Mouse (Mus musculus) heart, postnatal 10 days (tissue): ENCODE measurements around the gene Lrig2. TPM values are rescaled to one million over a fixed set of nuclear protein-coding genes. Genes with fewer than 3 reads are reported as not detected.
A peak's percentile ranks its signal among the peaks of the same experiment; 100 is the strongest.

Experiments used
- DNase-seq, 2 experiments: peaks; one replicate each; pipeline ENCODE4 v3.0.0; 2021
- intact Hi-C: fragments of 180-260 bp; cut with DNase I; formaldehyde crosslinking; loops from one replicate; pipeline ENCODE4 v1.15.1; 2025
- total RNA-seq, 2 experiments: library from RNA; stranded (reverse); gene quantifications; 2 replicates each; pipeline ENCODE4 v1.2.3; 2021

Gene Lrig2
- 10 to 100 TPM; 14.2 TPM for total RNA-seq

DNA sequence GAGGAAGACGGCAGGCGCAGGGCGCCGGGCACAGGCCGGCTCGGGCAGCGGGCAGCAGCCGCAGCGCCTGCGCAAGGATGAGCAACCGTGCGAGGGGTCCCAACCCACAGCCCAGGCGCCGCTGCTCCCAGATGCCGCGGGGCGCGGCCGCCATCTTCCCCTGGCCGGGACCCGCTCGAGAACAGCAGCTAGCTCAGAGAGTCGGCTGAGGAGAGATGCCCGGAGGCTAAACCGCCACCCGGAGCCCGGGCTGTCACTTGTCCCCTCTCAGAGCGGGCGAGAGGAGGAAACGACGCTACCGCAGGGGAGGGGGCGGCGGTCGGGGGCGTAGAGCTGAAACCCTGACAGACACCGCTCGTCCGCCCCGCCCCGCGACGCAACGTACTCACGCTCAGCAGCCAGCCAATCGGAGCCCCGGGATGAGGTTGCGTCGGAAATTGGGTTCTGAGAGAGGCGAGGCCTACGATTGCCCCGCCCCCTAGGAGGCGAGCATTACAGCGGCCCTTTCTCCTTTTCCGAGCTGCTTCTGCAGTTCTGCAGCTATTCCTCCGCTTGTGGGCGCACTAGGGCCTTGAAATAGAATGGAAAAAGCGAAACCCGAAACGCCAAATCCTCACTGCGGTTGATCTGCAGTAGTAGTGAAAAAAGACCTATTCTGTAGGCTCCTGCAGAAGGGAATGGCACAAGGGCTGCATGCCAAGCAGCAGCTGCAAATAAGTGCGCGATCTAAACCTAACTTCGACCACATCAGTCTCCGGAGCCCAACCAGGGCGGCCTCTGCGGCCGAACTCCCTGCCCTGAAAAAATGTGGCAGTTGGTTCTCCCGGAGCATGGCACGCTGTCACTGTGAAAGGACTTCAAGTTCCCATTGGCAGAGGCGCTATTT, at the start of gene Lrig2:
Lrig2 (minus strand) TSS at position 381 of the 886 bp plus-strand sequence.
- peak; percentile 99 for DNase-seq
- intact Hi-C loops = loop anchor here (1.0 to 2.0 kb wide), 2 partner anchors 163 to 172 kb away; no protein-coding TSS in a partner anchor

DNA sequence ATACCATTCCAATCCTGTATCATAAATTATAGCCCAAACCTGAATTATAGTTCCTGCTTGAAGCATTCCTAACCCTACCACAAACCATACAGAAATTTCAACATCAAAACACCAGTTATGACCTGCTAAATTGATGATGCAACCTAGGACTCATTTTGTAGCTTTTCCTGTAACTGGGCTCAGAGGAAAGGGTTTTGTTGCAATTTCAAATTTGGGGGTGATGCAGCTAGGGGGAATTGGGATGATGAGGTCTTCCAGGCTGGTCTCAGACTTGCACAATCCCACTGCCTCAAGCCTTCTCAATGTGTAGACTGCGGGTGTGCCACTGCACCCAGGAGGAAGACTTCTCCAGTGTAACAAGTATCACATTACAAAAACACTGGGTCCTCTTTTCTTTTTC, 44.9 kb upstream of the Lrig2 start:
- intact Hi-C loops = no loop called here
- DNase-seq = no peak

- no peak for DNase-seq
- intact Hi-C loops = no loop called here
Observed at GRCm38 (mm10) chr3:104550594-104550993, 38.9 kb upstream of the Lrig2 start.

- intact Hi-C loops = no loop called here
- no peak for DNase-seq
Observed at GRCm38 (mm10) chr3:104548367-104549087, 36.8 kb upstream of the Lrig2 start.

DNA sequence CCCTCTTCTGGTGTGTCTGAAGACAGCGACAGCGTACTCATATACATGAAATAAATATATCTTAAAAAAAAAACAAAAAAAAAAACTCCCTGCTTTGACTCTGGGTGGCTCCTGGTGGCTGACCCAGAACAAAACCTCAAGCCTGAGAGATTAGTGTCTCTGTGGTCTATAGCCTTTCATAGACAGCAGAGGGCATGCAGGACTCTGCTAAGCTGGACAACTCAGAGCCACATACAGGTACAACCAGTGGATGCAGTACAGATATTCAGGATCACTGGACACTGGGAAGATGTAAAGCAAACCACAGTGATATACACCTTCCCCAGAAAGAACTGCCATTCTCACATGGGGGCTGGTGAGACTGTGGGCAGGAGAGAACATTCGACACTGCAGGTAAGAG, 32.1 kb upstream of the Lrig2 start:
- DNase-seq = peak; percentile 22 to 36
- intact Hi-C loops = loop anchor here (5.0 kb wide), 1 partner anchor 53 kb away; no protein-coding TSS in a partner anchor

DNA sequence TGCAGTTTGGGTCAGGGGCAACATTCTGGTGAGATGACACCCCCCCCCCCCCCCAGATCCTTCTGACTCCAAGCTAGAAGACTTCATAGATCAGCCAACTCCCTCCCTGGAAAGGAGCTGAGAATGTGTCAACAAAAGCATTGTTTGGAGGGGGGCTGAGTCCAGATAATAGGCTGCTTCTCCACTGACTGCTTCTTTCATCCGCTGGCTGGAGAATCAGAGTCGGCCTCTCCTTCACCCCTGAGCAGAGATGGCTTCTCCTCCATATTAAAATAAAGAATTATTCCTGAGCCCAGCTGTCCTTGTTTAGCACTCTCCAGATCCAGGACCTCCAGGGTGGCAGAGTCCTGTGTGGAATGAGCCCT, 30.3 kb upstream of the Lrig2 start:
- intact Hi-C loops = loop anchor here (5.0 kb wide), 1 partner anchor 55 kb away; no protein-coding TSS in a partner anchor
- DNase-seq = peak; percentile 15 to 27

DNA sequence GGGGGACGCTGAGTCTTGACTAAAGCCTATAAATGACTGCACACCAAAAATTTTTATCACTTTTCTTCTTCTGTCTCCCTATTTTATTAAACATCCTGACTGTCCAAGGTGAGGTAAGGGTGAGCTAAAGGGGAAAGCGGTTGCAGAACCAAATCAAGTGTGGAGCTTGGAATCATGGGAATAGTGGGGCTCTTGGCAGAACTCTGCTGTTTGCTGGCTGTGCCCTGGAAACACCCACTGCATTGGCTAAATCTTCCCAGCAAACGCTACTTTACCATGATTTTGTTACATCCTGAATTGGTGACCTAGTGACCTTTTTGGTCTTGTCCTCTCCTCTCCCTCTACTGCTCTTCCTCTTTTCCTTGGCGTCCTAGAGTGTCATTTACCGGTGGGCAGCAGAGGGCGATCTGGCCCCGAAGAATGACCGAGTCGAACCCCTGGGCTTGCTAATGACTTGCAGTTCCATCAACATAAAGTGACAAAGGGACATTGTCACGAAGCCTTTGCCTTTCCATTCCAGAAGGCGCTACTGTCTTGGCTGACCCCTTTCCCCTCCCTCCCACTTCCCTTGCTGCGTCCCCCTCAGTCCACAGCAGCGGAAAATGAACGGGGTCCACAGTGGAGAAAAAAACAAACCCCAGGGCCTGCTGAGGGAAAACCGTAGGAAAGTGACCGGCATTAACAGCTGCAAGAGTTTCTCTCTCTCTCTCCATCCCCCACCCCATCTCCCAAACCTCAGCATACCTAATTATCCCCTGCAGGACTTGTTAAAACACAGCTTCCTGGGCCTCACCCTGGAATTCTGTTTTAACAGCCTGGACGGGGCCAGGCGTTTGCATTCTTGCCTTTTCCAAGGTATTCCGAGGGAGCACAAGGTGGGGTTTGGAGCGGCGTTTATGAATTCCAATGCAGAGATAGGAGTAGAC, 29.7 kb upstream of the Lrig2 start:
- intact Hi-C loops = loop anchor here (1.0 to 5.0 kb wide), 4 partner anchors 56 to 142 kb away; no protein-coding TSS in a partner anchor
- peak; percentile 87 to 89 for DNase-seq

GRCm38 (mm10) chr3:104540480-104541138, 28.9 kb upstream of the Lrig2 start:
- intact Hi-C loops = loop anchor here (1.0 to 5.0 kb wide), 4 partner anchors 57 to 143 kb away; no protein-coding TSS in a partner anchor
- no peak for DNase-seq

DNA sequence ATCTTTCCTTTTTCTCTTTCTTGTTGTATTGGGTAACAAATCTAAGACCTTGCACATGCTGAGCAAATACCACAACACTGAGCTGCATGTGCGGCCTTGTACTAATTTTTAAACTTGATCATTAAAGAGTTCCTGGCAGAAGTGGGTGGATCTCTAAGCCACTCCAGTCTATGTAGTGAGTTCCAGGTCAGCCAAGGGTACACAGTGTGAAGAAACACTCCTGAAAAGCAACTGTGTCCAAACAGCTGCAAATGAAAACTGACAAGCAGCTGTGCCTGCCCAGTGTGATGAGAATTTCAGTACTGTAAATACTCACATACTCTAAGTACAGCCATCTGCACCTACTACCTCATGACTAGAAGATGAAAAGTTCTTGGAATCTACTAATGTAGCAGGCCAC, 21.5 kb upstream of the Lrig2 start:
- no peak for DNase-seq
- intact Hi-C loops = no loop called here

- intact Hi-C loops = no loop called here
- no peak for DNase-seq
Observed at GRCm38 (mm10) chr3:104526115-104526882, 14.6 kb upstream of the Lrig2 start.

GRCm38 (mm10) chr3:104525516-104525915, 13.8 kb upstream of the Lrig2 start:
- intact Hi-C loops = no loop called here
- no peak for DNase-seq

DNA sequence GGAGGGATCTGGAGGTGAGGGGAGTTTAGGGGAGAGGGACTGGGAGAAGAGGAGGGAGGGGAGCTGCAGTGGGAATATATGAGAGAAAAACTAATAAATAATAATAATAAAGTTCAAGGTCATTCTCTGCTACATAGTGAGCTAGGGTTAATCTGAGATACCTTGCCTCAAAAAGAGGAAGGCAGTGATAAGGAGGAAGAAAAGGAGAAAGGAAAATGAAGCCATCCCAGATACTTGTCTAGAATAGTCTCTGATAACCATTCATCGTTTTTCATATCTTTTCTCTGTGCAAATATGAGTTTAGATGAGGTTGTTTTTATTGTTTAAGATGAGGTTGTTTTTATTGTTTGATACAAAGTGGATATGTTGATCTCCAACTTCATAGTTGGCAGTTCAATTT, 13.3 kb upstream of the Lrig2 start:
- DNase-seq = no peak
- intact Hi-C loops = no loop called here

- intact Hi-C loops = no loop called here
- DNase-seq = peak; percentile 26
Observed at GRCm38 (mm10) chr3:104523333-104523871, 11.7 kb upstream of the Lrig2 start.

DNA sequence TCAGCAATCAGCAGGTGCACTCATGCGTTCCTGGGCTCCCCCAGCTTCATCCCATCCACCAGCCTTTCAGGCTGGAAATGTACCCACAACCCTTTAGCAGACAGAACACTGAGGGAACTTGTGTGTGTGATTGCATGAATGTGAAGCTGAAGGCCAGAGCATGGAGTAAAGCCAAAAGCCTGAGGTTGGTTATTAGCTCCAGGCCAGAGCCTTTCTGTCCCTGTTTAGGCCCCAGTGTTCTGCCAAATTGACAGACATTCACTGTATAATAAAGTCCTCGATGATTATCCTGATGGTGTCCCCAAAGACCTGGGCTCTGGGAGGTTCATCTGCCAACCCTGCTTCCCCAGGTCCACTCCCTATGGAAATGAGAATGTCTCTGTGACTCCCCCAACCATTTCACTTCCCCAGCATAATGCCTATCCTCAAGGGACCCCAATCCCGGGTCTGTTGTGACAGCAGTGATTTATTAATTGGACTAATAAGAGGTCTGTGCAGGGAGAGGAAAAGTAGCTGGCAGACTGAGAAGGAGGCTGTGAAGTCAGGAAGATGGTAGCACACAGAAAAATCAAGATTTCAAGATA, 9.7 kb upstream of the Lrig2 start:
- intact Hi-C loops = no loop called here

DNA sequence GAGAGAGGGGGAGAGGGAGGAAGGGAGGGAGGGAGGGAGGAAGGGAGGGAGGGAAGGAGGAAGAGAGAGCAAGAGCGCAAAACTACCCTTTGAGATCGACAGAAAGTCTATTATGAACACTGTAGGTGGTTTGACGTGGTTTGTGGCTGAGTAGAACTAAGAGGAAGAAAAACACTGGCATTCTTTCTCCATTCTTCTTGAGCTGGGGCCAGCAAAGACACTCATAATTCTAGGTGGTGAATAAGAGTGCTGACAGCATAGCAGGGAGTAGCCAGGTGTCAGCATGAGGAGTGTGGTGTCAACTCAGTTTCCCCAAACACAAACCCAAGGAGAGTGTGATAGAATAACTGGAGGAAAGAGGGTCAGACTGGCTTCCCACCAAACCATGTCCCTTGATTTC, 8.8 kb upstream of the Lrig2 start:
- intact Hi-C loops = no loop called here
- no peak for DNase-seq

More for the DNA sequence above, 9.7 kb upstream of the Lrig2 start:
- DNase-seq = no peak

GRCm38 (mm10) chr3:104518931-104519330, 7.2 kb upstream of the Lrig2 start:
- intact Hi-C loops = no loop called here
- no peak for DNase-seq

- intact Hi-C loops = no loop called here
Observed at GRCm38 (mm10) chr3:104518411-104518810, 6.7 kb upstream of the Lrig2 start.

DNA sequence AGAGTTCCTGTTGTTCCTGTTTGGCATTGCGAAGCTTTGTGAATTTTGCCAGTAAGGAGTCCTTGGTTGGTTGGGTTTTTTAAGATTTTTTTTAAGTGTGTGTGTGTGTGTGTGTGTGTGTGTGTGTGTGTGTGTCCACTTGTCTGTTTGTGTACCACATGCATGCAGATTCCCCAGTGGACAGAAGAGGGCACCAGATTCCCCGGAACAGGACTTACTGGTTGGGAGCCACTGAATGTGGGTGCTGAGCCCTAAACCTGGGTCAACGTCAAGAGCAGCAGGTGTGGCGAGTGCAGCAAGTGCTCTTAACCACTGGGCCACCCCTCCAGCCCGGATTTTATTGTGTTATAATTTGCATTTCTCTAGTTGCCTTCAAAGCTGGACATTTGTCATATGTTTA, 5.4 kb upstream of the Lrig2 start:
- no peak for DNase-seq
- intact Hi-C loops = no loop called here

More at GRCm38 (mm10) chr3:104518411-104518810, 6.7 kb upstream of the Lrig2 start:
- DNase-seq = no peak
